ENCODE assay signal across 8 mouse cellular contexts in the genomic region with DNA sequence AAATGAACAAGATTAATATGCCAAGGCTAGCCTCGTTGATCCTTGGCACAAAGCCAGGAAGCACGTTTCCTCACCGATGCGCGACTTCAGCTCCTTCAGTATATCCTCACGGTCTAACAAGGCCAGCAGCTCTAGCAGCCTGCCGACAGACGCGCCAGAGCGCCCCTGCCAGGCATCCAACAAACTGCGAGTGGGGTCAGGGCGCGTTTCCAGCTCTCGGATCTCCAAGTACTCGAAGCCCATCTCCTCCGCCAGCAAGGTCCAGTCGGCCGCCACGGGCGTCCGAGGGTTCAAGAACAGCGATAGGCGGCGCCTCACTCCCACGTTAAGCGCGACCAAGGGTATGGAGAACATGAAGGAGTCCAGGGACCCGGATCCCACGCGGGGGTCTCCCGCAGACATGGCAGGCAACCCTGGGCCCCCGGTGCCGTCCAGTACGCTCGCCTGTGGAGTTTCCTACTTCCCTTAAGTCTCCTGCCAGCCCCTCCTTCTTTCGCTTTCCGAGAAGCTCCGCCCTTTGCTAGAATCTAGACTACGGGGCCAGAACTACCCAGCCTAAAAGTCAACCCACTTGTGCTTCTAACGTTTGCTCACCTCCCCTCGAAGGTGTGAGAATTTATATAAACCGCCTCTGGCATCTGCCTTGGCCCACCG. TPM values are rescaled to one million over a fixed set of nuclear protein-coding genes. Genes with fewer than 3 reads are reported as not detected.
DNase-seq lines count a peak whose midpoint lies in the region; ATAC-seq and TF ChIP-seq lines count a peak whose summit lies in the region.

TSS of gene Acaa1a (plus strand) at position 119 of the 654 bp plus-strand sequence.

- WGBS in forebrain, embryonic 10.5 days = 2% methylated on average over 43 of the region's 43 CpGs
- under 1% methylated on average over 43 of the region's 43 CpGs for WGBS in heart, embryonic 16.5 days
- WGBS in liver, postnatal 0 days (ENCODE audit: insufficient replicate concordance) = 2% methylated on average over 42 of the region's 43 CpGs
- 1% methylated on average over 43 of the region's 43 CpGs for WGBS in neural tube, embryonic 13.5 days

- no peak for TF ChIP-seq CTCF in E14TG2a.4 (conservative IDR thresholded peaks at IDR 0.05; ENCODE audit: low read length)
- TF ChIP-seq CTCF in brain, embryonic 14.5 days (IDR thresholded peaks at IDR 0.05; ENCODE audit: borderline replicate concordance, extremely low read depth, insufficient read depth, insufficient read length) = no peak
- peak; percentile 25 for TF ChIP-seq CTCF in liver, postnatal 0 days (IDR thresholded peaks at IDR 0.05; ENCODE audit: low read depth)

- H3K4me3 ChIP-seq in E14TG2a.4 (replicated peaks; ENCODE audit: low read length) = peak within 1 kb of the TSS; percentile 88
- peak within 1 kb of the TSS; percentile 65 for H3K4me3 ChIP-seq in forebrain, embryonic 10.5 days
- peak within 1 kb of the TSS; percentile 83 for H3K4me3 ChIP-seq in heart, embryonic 16.5 days (ENCODE audit: low read length)
- peak within 1 kb of the TSS; percentile 90 for H3K4me3 ChIP-seq in liver, postnatal 0 days (ENCODE audit: low read depth, low read length)
- peak within 1 kb of the TSS; percentile 81 for H3K4me3 ChIP-seq in neural tube, embryonic 13.5 days

- H3K27ac ChIP-seq in forebrain, embryonic 10.5 days = peak within 1 kb of the TSS; percentile 89
- H3K27ac ChIP-seq in heart, embryonic 16.5 days (ENCODE audit: low read length) = peak within 1 kb of the TSS; percentile 92
- peak within 1 kb of the TSS; percentile 97 for H3K27ac ChIP-seq in liver, postnatal 0 days (ENCODE audit: low read depth)
- peak within 1 kb of the TSS; percentile 89 for H3K27ac ChIP-seq in neural tube, embryonic 13.5 days (replicated peaks)

- TF ChIP-seq POLR2A in brain, embryonic 14.5 days (IDR thresholded peaks at IDR 0.05; ENCODE audit: borderline replicate concordance, extremely low read depth, insufficient read depth, insufficient read length, poor library complexity, severe bottlenecking) = no peak

- peak; percentile 62 for DNase-seq in brain, embryonic 14.5 days (ENCODE audit: low read depth)
- peak; percentile 52 for DNase-seq in forebrain, embryonic 10.5 days (ENCODE audit: extremely low spot score, low spot score)
- DNase-seq in kidney, postnatal 25 days = peak; percentile 80 to 86
- DNase-seq in liver, postnatal 0 days = peak; percentile 71
- peak; percentile 63 for DNase-seq in testis, postnatal 14 days (ENCODE audit: low spot score)

- H3K36me3 ChIP-seq in E14TG2a.4 (ENCODE audit: insufficient read depth, low read length) = peaks cover 37% of the 10 kb centered on the region
- H3K36me3 ChIP-seq in forebrain, embryonic 10.5 days (replicated peaks) = peaks cover 22% of the 10 kb centered on the region
- H3K36me3 ChIP-seq in heart, embryonic 16.5 days (ENCODE audit: control insufficient read depth, insufficient read depth) = no peaks in the 10 kb centered on the region
- H3K36me3 ChIP-seq in liver, postnatal 0 days (replicated peaks; ENCODE audit: insufficient read depth, low read length) = peaks cover 27% of the 10 kb centered on the region; the same call in 1 of the 2 replicates
- H3K36me3 ChIP-seq in neural tube, embryonic 13.5 days = peaks cover 16% of the 10 kb centered on the region

- H3K4me1 ChIP-seq in E14TG2a.4 (replicated peaks; ENCODE audit: low read depth, low read length) = peaks cover 30% of the 10 kb centered on the region
- H3K4me1 ChIP-seq in forebrain, embryonic 10.5 days = peaks cover 35% of the 10 kb centered on the region
- peaks cover 20% of the 10 kb centered on the region for H3K4me1 ChIP-seq in heart, embryonic 16.5 days (ENCODE audit: control insufficient read depth, insufficient read depth, low read length)
- H3K4me1 ChIP-seq in liver, postnatal 0 days (ENCODE audit: insufficient read depth) = peaks cover 36% of the 10 kb centered on the region
- peaks cover 38% of the 10 kb centered on the region for H3K4me1 ChIP-seq in neural tube, embryonic 13.5 days (replicated peaks)

- no peak for TF ChIP-seq EP300 in liver, postnatal 0 days (IDR thresholded peaks at IDR 0.05; ENCODE audit: low read depth)

- peak within 1 kb of the TSS; percentile 90 for H3K4me2 ChIP-seq in heart, embryonic 16.5 days (ENCODE audit: low read depth, low read length)
- peak within 1 kb of the TSS; percentile 94 for H3K4me2 ChIP-seq in liver, postnatal 0 days (ENCODE audit: low read depth, low read length)
- H3K4me2 ChIP-seq in neural tube, embryonic 13.5 days = peak within 1 kb of the TSS; percentile 84

- H3K9me3 ChIP-seq in E14TG2a.4 (ENCODE audit: low read length) = no peaks in the 10 kb centered on the region
- no peaks in the 10 kb centered on the region for H3K9me3 ChIP-seq in forebrain, embryonic 10.5 days
- H3K9me3 ChIP-seq in heart, embryonic 16.5 days (replicated peaks; ENCODE audit: control insufficient read depth, low read length) = no peaks in the 10 kb centered on the region
- H3K9me3 ChIP-seq in liver, postnatal 0 days (ENCODE audit: low read length) = no peaks in the 10 kb centered on the region
- H3K9me3 ChIP-seq in neural tube, embryonic 13.5 days = no peaks in the 10 kb centered on the region

- peak within 1 kb of the TSS; percentile 92 for H3K9ac ChIP-seq in heart, embryonic 16.5 days (ENCODE audit: low read length)
- peak within 1 kb of the TSS; percentile 92 for H3K9ac ChIP-seq in liver, postnatal 0 days (replicated peaks)
- H3K9ac ChIP-seq in neural tube, embryonic 13.5 days = peak within 1 kb of the TSS; percentile 92

- peaks cover 22% of the 10 kb centered on the region for H3K27me3 ChIP-seq in E14TG2a.4 (ENCODE audit: insufficient read depth, low read length)
- H3K27me3 ChIP-seq in forebrain, embryonic 10.5 days (ENCODE audit: poor library complexity, severe bottlenecking) = peaks cover 25% of the 10 kb centered on the region
- no peaks in the 10 kb centered on the region for H3K27me3 ChIP-seq in heart, embryonic 16.5 days (ENCODE audit: control insufficient read depth, insufficient read depth, low read length)
- H3K27me3 ChIP-seq in liver, postnatal 0 days (ENCODE audit: insufficient read depth, low read length) = no peaks in the 10 kb centered on the region
- H3K27me3 ChIP-seq in neural tube, embryonic 13.5 days = peaks cover 18% of the 10 kb centered on the region

- no peak for ATAC-seq in heart, embryonic 16.5 days (replicated peaks; ENCODE audit: extremely low read depth, insufficient read depth, low FRiP score)
- peak; percentile 30 for ATAC-seq in liver, postnatal 0 days
- ATAC-seq in neural tube, embryonic 13.5 days (ENCODE audit: low read depth) = no peak

RNA-seq across cellular contexts. Expression of gene Acaa1a, which starts in this region (rescaled TPM):
- polyA plus RNA-seq in brain, embryonic 14.5 days (2012; rRNA removed) = 132 and 164 TPM in 2 replicates
- 72.6 and 75.2 TPM in 2 replicates for polyA plus RNA-seq in forebrain, embryonic 10.5 days (2016; fragmentation: Nextera tagmentation; extraction: Ambion mirVana)
- polyA plus RNA-seq in heart, embryonic 16.5 days (2015; fragmentation: Nextera tagmentation; extraction: Ambion mirVana) = 100 and 104 TPM in 2 replicates
- 132 and 141 TPM in 2 replicates for polyA plus RNA-seq in liver, postnatal 0 days (2015; fragmentation: Nextera tagmentation; extraction: Ambion mirVana)
- polyA plus RNA-seq in neural tube, embryonic 13.5 days (2015; fragmentation: Nextera tagmentation; extraction: Ambion mirVana) = 98.3 and 106 TPM in 2 replicates
